Mouse (Mus musculus): ENCODE results near the gene Nrf1. TPM values are rescaled to one million over a fixed set of nuclear protein-coding genes. Genes with fewer than 3 reads are reported as not detected.

The Nrf1 gene
- polyA plus RNA-seq, 1 experiment from 2014 or later = 99.2 TPM

GRCm38 (mm10) chr6:30174461-30175224 is 126.9 kb downstream of the Nrf1 start:
- peak; percentile 67 for DNase-seq (ENCODE audit: low spot score)
- Histone ChIP-seq H3K36me3 (no peaks in the 10 kb centered on the region), H3K27me3 (ENCODE audit: low read depth, poor library complexity, severe bottlenecking) (peaks cover 100% of the 10 kb centered on the region), H3K4me1 (peaks cover 68% of the 10 kb centered on the region), H3K9me3 (replicated peaks) (no peaks in the 10 kb centered on the region), H3K27ac (peak overlapping the region; percentile 56; the same call in 1 of the 2 replicates), H3K4me3 (peak overlapping the region; percentile 41)
- WGBS = under 1% methylated on average over 33 of the region's 33 CpGs

DNA sequence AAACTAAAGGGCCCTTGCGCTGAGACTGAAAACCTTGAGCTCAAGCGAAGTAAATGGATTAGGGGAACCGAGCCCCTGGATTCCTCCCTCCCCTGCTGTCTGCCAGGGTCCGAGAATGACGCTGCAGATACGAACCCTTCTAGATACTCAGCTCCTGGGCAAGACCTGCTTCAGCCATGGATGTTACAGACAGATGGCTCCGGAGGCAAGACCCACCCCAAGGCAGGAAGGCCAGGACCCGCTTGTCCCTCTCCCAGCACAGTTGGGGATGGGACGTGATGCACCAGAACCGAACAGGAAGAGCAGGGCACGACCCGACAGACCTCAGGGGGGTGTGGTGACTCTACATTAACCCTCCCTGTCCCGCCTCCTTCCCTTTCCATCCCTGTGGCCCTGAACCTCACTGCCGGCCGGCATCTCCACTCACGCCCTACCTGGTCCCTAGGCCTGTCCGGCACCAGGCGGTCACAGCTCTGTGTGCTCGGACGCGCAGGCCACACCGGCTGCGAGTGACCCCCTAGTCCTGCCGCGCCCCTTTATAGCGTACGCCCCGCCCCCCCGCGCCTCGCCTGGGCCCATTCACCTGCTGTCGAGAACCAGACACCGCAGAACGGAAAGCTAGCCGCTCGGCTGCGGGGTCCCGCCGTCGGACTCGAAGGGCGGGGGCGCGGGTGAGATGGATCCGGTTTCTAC is 127.6 kb downstream of the Nrf1 start:
- peak overlapping the region; percentile 41 for H3K4me3 ChIP-seq
- DNase-seq (ENCODE audit: low spot score) = peak; percentile 71
- peaks cover 100% of the 10 kb centered on the region for H3K27me3 ChIP-seq (ENCODE audit: low read depth, poor library complexity, severe bottlenecking)
- no peaks in the 10 kb centered on the region for H3K36me3 ChIP-seq
- no peaks in the 10 kb centered on the region for H3K9me3 ChIP-seq (replicated peaks)
- WGBS = under 1% methylated on average over 45 of the region's 45 CpGs
- peaks cover 67% of the 10 kb centered on the region for H3K4me1 ChIP-seq
- no peak overlapping the region for H3K27ac ChIP-seq

DNA sequence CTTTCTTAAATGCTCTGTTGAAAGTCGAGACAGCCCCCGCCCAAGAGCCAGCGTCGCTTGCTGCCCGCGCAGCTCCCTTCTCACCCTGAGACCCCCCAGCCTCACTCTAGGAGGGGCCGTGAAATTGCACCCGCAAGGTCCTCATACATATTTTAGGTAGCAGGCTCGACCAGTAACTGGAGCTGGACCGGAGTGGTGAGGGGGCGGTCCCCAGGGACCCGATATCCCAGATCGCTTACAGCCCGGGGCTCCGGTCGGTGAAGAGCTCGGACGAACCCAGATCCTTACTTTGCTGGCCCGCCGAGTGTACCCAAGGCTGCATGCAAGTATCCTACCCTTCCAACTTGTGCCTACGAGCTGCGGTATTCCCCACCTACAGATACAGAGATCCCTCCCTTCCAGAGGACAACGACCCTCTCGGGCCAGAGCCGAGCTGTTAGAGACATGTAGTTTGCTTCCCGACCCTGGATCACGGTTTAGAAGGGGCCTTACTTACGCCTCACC is 128.2 kb downstream of the Nrf1 start:
- H3K4me3 ChIP-seq = peak overlapping the region; percentile 41
- peaks cover 67% of the 10 kb centered on the region for H3K4me1 ChIP-seq
- DNase-seq (ENCODE audit: low spot score) = peak; percentile 60
- no peaks in the 10 kb centered on the region for H3K36me3 ChIP-seq
- under 1% methylated on average over 28 of the region's 28 CpGs for WGBS
- H3K27ac ChIP-seq = no peak overlapping the region
- H3K27me3 ChIP-seq (ENCODE audit: low read depth, poor library complexity, severe bottlenecking) = peaks cover 100% of the 10 kb centered on the region
- H3K9me3 ChIP-seq (replicated peaks) = no peaks in the 10 kb centered on the region

GRCm38 (mm10) chr6:30176496-30176895 is 128.7 kb downstream of the Nrf1 start:
- Histone ChIP-seq H3K9me3 (replicated peaks) (no peaks in the 10 kb centered on the region), H3K36me3 (no peaks in the 10 kb centered on the region), H3K27me3 (ENCODE audit: low read depth, poor library complexity, severe bottlenecking) (peaks cover 100% of the 10 kb centered on the region), H3K4me3 (peak overlapping the region; percentile 41; the same call in 1 of the 2 replicates), H3K4me1 (peaks cover 64% of the 10 kb centered on the region), H3K27ac (no peak overlapping the region)
- no peak for DNase-seq (ENCODE audit: low spot score)
- 3% methylated on average over 12 of the region's 12 CpGs for WGBS

DNA sequence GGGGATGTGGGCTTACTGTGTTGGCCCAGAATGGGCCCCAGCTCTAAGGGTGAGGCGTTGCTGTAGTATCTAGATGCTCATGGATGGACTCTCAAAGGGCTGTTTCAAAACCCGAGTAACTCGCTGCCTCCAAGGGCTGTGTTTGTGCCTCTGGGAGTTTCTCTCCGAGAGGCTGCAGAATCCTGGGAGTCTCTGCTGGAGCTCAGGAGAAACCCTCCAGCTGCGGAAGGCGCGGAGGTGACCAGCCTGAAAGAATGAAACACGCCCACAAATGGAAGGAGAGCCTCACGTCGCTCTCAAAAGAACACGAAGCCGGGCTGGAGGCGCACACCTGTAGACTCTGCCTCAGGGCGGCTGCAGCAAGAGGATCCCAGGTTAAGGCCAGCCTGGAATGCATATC is 129.5 kb downstream of the Nrf1 start:
- Histone ChIP-seq H3K9me3 (replicated peaks) (no peaks in the 10 kb centered on the region), H3K27me3 (ENCODE audit: low read depth, poor library complexity, severe bottlenecking) (peaks cover 100% of the 10 kb centered on the region), H3K27ac (no peak overlapping the region), H3K4me1 (peaks cover 65% of the 10 kb centered on the region), H3K36me3 (no peaks in the 10 kb centered on the region), H3K4me3 (no peak overlapping the region)
- WGBS = under 1% methylated on average over 14 of the region's 14 CpGs
- peak; percentile 65 for DNase-seq (ENCODE audit: low spot score)

DNA sequence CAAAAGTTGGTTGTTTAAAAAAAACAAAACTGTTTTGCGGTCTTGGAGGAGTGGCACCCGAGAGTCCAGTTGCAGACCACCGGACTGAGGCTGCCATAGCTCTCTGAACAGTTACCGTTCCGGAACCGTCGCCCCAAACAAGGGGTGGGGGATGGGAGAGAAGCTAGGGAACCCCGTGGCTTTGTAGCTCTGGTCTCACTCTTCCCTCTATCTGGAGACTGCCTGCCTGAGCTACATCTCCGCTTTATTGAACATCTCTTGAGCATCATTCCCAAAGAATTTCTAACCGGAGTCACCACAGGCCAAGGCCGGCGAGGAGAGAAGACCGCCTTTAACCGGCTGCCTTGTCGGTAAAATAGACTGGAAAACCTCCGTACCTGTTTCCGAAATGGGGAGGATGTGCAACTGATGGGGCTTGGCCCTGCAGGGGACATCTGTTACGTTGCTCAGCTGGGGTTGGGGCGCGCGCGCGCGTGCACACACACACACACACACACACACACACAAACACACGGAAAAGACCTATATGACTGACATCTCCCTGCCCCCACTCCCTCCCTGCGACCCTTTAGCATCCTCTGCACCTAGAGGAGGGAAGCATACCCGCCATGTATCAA is 130.3 kb downstream of the Nrf1 start:
- 2% methylated on average over 27 of the region's 27 CpGs for WGBS
- H3K9me3 ChIP-seq (replicated peaks) = no peaks in the 10 kb centered on the region
- no peaks in the 10 kb centered on the region for H3K36me3 ChIP-seq
- no peak overlapping the region for H3K27ac ChIP-seq
- peak overlapping the region; percentile 16; the same call in 1 of the 2 replicates for H3K4me3 ChIP-seq
- peaks cover 100% of the 10 kb centered on the region for H3K27me3 ChIP-seq (ENCODE audit: low read depth, poor library complexity, severe bottlenecking)
- H3K4me1 ChIP-seq = peaks cover 60% of the 10 kb centered on the region
- DNase-seq (ENCODE audit: low spot score) = no peak

DNA sequence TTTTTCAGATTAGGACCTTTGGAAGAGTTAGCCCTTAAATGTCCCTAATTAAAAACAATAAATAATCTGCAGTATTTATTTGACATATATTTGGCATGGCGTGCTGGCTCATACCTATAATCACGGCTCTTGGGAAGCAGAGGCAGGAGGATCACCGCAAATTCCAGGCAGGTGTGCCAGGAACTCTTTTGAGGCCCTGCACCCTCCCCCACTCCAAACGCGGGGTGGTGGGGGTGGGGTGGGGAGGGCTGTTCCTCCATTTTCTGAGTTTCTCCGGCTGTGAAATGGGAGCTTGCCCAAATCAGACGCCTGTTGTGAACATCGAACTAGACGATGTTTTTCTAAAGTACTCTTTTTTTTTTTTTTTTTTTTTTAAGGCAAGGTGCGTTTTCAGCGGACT is 131.3 kb downstream of the Nrf1 start:
- DNase-seq (ENCODE audit: low spot score) = no peak
- no peak overlapping the region for H3K27ac ChIP-seq
- peaks cover 50% of the 10 kb centered on the region for H3K4me1 ChIP-seq
- WGBS = 21% methylated on average over 11 of the region's 11 CpGs
- no peaks in the 10 kb centered on the region for H3K36me3 ChIP-seq
- H3K27me3 ChIP-seq (ENCODE audit: low read depth, poor library complexity, severe bottlenecking) = peaks cover 94% of the 10 kb centered on the region
- no peak overlapping the region for H3K4me3 ChIP-seq
- H3K9me3 ChIP-seq (replicated peaks) = no peaks in the 10 kb centered on the region

GRCm38 (mm10) chr6:30180321-30180720 is 132.5 kb downstream of the Nrf1 start:
- Histone ChIP-seq H3K27ac (no peak overlapping the region), H3K4me1 (peaks cover 38% of the 10 kb centered on the region), H3K9me3 (replicated peaks) (no peaks in the 10 kb centered on the region), H3K27me3 (ENCODE audit: low read depth, poor library complexity, severe bottlenecking) (peaks cover 81% of the 10 kb centered on the region), H3K36me3 (no peaks in the 10 kb centered on the region), H3K4me3 (no peak overlapping the region)
- DNase-seq (ENCODE audit: low spot score) = no peak
- 21% methylated on average over 2 of the region's 2 CpGs for WGBS

- Histone ChIP-seq H3K27me3 (ENCODE audit: low read depth, poor library complexity, severe bottlenecking) (peaks cover 64% of the 10 kb centered on the region), H3K27ac (no peak overlapping the region), H3K9me3 (replicated peaks) (no peaks in the 10 kb centered on the region), H3K36me3 (no peaks in the 10 kb centered on the region), H3K4me3 (no peak overlapping the region), H3K4me1 (peaks cover 25% of the 10 kb centered on the region)
- WGBS = 65% methylated on average over 6 of the region's 6 CpGs
- no peak for DNase-seq (ENCODE audit: low spot score)
These were observed 134.2 kb downstream of the Nrf1 start for GRCm38 (mm10) chr6:30182038-30182437.

GRCm38 (mm10) chr6:30183624-30184023 is 135.8 kb downstream of the Nrf1 start:
- H3K4me3 ChIP-seq = no peak overlapping the region
- peaks cover 48% of the 10 kb centered on the region for H3K27me3 ChIP-seq (ENCODE audit: low read depth, poor library complexity, severe bottlenecking)
- 85% methylated on average over 4 of the region's 4 CpGs for WGBS
- H3K27ac ChIP-seq = no peak overlapping the region
- no peaks in the 10 kb centered on the region for H3K36me3 ChIP-seq
- DNase-seq (ENCODE audit: low spot score) = no peak
- H3K9me3 ChIP-seq (replicated peaks) = no peaks in the 10 kb centered on the region
- peaks cover 16% of the 10 kb centered on the region for H3K4me1 ChIP-seq

DNA sequence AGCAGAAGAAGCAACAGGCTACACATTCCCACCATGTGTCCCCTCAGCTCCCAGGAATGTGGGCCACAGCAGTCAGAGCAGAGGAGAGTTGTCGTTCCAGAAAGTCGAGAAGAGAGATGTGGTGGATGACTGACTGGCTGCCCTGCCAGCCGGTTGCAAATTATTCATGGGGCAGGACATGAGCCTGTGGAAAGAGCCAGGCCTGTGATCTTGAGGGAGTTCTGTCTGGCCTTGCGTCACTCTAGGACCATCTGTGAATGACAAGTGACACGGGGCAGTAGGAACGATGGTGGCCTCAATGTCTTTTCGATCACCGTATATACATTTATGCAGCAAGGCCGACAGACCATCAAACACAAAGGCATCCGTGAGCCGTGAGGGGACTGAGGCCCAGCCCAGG is 147.9 kb downstream of the Nrf1 start:
- Histone ChIP-seq H3K4me3 (no peak overlapping the region), H3K9me3 (replicated peaks) (no peaks in the 10 kb centered on the region), H3K36me3 (no peaks in the 10 kb centered on the region), H3K4me1 (no peaks in the 10 kb centered on the region; the same call in 1 of the 2 replicates), H3K27me3 (ENCODE audit: low read depth, poor library complexity, severe bottlenecking) (no peaks in the 10 kb centered on the region), H3K27ac (no peak overlapping the region)
- no peak for DNase-seq (ENCODE audit: low spot score)
- WGBS = 81% methylated on average over 11 of the region's 11 CpGs

- no peak overlapping the region for H3K27ac ChIP-seq
- no peak for DNase-seq (ENCODE audit: low spot score)
- no peak overlapping the region for H3K4me3 ChIP-seq
- no peaks in the 10 kb centered on the region; the same call in 1 of the 2 replicates for H3K4me1 ChIP-seq
- no peaks in the 10 kb centered on the region for H3K9me3 ChIP-seq (replicated peaks)
- no peaks in the 10 kb centered on the region for H3K27me3 ChIP-seq (ENCODE audit: low read depth, poor library complexity, severe bottlenecking)
- no peaks in the 10 kb centered on the region for H3K36me3 ChIP-seq
- 81% methylated on average over 8 of the region's 8 CpGs for WGBS
These were observed 148.4 kb downstream of the Nrf1 start for GRCm38 (mm10) chr6:30196143-30196542.
